Mouse (Mus musculus) C2C12 (cell line): Measurements from ENCODE around the gene Prkg1.

Source experiments
- CTCF ChIP-seq: IDR thresholded peaks from one replicate; pipeline ENCODE4 v1.5.1; 2011; ENCODE audit not compliant: control insufficient read depth, insufficient read depth, insufficient read length
- MYOD1 ChIP-seq: IDR thresholded peaks from one replicate; pipeline ENCODE4 v1.6.1; 2011; ENCODE audit warnings: low read depth; ENCODE audit not compliant: control insufficient read depth, insufficient read length
- USF1 ChIP-seq: IDR thresholded peaks from one replicate; pipeline ENCODE4 v1.6.1; 2011; ENCODE audit warnings: low read depth, mild to moderate bottlenecking, control low read depth, moderate library complexity

DNA sequence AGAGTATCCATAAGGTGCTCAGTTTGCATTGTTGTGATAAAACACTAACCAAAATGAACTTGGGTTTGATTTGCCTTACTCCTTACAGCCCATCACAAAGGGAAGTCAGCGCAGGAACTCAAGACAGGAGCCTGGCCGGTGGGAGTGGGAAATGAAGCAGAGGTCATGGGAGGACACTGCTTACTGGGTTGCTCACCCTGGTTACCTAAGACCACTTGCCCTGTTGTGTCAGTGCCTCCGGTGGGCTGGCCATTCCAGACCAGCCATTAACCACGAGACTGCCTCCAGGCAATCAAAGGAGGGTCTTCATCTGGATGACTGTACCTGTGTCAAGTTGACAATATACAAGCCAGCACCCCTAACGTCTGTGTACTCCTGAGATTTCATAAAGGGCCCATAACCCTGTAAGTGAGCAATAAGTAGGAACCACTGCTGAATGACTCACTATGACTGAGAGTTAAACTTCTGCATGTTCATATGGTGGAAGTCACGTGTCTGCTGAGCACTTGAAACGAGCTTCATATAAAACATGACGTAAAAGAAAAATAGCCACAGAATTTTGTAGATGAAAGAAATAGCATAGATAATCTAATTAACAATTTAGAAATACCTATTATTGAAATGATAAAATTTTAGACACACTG lies 587.4 kb downstream of the Prkg1 start:
- TF ChIP-seq MYOD1 (no peak), CTCF (no peak), USF1 (peak; percentile 64)
